Mouse (Mus musculus): ENCODE results near the gene 1700067K01Rik. TPM values are rescaled to one million over a fixed set of nuclear protein-coding genes. Genes with fewer than 3 reads are reported as not detected.
"Not testable (repeated sequence)": the region's sequence is repeated elsewhere in the genome, so short reads cannot be mapped to it uniquely, and the experiment has no call there.

The 1700067K01Rik gene
- total RNA-seq, 1 experiment from 2014 or later = 0.67 TPM

DNA sequence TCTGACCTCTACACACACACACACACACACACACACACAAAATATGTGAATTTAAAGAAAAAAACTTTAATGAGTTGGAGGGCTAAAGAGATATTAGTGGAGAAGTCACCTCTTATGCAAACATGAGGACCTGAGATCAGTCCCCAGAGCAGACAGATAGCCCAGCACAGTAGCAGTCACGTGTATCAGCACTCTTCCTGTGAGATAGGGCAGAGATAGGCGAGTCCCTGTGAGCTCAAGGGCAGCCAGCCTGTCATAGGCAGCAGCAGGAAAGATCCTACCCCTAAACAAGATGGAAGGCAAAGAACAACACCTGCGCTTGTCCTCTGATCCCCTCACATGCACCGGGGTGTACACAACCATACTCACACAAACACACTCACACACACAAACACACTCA lies 18.9 kb upstream of the 1700067K01Rik start:
- no peak for DNase-seq

DNA sequence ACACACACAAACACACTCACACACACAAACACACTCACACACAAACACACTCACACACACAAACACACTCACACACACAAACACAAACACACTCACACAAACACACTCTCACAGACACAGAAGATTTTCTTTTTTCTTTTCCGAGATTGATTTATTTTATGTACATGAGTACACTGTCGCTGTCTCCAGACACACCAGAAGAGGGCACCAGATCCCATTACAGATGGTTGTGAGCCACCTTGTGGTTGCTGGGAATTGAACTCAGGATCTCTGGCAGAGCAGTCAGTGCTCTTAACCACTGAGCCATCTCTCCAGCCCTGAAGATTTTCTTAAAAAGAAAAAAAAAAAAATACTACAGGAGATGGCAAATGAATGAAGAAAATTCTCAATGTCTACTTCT lies 18.1 kb upstream of the 1700067K01Rik start:
- DNase-seq = not testable (repeated sequence)

DNA sequence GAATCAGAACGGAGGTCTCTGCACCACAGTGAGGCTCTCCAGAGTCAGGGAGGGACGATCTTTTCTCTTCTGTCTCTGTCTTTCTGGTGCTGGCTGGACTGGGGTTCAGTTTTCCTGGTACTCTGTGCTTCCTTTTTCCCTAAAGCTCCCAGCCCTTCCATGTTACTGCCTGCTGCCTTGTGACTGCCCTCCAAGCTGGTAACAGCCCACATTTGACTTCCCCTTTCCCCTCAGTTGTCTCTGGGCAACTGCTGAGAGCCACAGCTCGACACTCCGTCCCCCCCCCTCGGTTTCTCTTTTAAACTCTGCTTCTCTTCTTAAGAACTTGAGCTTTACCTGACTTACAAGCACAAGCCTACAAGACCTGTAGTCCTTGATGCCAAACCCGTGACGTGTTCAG lies 12.1 kb upstream of the 1700067K01Rik start:
- no peak for DNase-seq

DNA sequence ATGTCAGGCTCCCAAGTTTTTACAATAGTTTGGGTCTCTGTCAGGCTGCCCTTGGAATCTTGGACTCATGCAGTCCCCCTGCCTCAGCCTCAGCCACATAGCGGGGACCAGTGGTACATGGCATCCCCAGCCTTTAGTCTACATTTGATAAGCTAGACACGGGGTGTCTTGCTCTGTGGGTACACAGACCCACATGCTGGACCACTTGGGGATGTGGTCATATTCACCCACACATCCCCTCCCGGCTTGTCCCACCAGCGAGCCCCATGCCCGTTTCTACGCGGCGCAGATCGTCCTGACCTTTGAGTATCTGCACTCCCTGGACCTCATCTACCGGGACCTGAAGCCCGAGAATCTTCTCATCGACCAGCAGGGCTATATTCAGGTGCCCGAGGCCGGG lies 11.1 kb upstream of the 1700067K01Rik start:
- no peak for DNase-seq

DNA sequence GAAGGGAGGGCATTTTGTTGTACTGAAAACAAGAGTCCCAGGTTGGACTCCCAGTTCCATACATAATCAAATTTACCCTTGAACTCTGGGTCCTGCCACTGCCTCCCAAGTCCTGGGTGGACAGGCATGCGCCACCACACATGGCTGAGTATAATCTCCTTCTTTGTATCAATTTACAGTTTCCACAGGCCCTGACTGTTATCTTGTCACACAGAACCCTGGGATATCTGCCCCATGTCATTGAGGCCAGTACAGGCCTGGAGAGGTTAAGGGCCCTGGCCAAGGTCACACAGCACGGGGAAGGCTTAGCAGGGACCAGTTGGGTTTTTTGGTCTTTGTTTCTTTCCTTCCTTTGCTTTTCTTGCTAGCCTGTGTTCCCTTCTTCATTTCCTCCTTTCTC lies 8.8 kb upstream of the 1700067K01Rik start:
- no peak for DNase-seq

DNA sequence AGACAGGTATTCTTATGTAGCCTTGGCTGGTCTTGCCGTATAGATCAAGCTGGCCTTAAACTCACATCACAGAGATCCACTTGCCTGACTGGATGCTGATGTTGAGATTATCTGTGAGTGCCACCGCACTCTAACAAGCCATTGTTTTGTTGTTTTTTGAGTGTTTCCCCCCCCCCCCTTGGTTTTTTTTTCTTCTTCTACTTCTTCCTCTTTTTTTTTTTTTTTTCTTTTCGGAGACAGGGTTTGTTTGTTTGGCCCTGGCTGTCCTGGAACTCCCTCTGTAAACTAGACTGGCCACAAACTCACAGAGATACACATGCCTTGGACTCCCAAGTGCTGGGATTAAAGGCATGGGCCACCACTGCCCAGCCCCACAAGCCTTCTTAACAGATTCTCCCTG lies 7.3 kb upstream of the 1700067K01Rik start:
- no peak for DNase-seq

DNA sequence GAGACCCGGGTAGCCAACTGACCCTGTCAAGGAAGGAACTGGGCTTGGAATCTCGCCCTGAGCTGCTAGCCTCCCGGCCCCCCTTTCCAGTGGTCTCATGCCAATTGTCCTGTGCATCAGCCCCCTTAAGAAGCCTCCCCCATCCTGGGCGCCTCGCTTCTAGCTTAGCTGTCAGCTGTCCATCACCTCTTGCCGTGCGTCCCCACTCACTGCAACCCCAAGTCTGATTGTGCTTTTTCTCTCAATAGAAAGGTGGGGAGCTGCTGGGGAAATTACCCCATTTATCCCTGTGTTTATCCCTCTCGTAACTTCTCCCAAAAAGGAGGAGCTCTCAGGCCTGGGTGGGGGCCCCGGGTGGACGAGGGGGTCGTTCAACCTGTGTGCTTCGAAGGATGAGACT lies 5.3 kb upstream of the 1700067K01Rik start:
- DNase-seq = no peak

DNA sequence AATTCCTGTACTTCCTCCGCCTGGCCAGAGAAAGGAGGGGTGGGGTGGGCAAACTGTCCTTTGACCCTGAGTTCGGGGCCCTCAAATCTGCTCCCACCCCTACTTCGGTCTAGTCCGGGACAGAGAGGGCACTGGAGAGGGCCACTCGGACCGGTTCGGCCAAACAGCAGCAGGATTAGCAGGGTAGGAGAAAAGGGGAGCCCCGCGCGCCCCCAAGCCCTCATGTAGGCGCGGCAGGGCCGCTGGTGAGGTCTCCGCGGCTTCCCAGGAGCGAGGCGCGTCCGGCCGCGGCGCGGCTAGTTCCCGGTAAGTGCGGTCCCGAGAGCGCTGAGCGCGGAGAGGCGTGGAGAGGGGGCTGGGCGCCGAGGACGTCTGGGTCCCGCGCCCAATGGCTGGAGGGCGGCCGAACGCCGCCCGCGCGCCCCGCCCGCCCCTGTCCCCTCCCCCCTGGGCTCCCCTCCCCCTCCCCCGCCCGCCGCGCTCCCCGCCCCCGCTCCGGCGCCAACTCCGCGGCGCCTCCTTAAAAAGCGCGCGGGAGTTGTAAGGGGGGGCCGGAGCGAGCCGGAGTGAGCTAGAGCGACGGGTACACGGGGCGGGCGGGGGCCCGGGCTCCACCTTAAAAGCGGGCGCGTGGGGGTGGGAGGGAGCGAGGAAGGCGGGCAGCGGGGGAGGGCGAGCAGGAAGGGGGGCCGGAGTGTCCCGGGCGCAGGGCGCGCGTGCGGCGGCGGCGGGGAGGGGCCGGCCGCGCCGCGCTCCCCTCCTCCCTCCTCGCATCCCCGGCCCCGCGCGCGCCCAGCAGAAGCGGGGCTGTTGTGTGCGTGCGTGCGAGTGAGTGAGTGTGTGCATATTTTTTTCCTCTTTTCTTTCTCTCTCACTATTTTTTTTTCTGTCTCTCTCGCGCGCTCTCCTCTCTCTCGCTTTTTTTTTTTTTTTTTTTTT lies 4.5 kb upstream of the 1700067K01Rik start:
- DNase-seq = peak; percentile 94

DNA sequence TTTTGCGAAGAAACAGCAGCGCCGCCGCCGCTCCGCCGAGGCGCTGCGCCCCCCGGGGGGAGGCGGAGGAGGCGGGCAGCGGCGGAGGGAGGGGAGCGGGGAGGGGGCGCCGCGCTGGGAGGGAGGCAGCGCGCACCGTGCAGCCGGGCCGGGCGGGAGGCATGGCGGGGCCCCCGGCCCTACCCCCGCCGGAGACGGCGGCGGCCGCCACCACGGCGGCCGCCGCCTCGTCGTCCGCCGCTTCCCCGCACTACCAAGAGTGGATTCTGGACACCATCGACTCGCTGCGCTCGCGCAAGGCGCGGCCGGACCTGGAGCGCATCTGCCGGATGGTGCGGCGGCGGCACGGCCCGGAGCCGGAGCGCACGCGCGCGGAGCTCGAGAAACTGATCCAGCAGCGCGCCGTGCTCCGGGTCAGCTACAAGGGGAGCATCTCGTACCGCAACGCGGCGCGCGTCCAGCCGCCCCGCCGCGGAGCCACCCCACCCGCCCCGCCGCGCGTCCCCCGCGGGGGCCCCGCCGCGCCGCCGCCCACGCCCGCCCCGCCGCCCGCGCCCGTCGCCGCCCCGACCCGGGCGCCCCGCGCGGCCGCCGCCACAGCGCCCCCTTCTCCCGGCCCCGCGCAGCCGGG lies 3.7 kb upstream of the 1700067K01Rik start, which contains the start of gene Samd1:
Samd1 (plus strand) TSS at position 162 of the 631 bp plus-strand sequence.
- peak; percentile 43 for DNase-seq

DNA sequence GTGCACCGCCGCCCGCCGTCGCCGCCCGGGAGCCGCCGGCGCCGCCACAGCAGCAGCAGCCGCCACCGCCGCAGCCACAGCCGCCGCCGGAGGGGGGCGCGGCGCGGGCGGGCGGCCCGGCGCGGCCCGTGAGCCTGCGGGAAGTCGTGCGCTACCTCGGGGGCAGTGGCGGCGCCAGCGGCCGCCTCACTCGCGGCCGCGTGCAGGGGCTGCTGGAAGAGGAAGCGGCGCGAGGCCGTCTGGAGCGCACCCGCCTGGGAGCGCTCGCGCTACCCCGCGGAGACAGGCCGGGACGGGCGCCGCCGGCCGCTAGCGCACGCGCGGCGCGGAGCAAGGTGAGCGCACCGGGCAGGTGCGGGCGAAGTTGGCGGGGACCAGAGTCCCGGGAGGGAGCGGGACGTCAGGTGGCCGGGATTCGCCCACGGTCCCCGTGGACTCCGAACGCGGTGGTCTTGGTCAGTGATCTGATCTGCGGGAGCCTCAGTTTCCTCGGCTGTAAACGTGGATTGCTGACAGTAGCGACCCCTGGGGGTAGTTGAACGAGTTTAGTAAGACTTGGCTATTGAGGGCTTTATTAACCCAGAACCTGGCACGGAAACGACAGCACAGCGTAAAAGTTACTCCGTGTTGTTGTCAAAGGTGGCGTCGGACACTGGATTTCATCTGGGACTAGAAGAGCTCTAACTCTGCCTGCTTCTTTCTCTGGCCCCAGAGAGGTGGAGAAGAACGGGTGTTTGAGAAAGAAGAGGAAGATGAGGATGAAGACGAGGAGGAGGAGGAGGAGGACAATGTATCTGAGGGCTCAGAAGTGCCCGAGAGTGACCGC lies 2.9 kb upstream of the 1700067K01Rik start:
- peak; percentile 56 for DNase-seq

DNA sequence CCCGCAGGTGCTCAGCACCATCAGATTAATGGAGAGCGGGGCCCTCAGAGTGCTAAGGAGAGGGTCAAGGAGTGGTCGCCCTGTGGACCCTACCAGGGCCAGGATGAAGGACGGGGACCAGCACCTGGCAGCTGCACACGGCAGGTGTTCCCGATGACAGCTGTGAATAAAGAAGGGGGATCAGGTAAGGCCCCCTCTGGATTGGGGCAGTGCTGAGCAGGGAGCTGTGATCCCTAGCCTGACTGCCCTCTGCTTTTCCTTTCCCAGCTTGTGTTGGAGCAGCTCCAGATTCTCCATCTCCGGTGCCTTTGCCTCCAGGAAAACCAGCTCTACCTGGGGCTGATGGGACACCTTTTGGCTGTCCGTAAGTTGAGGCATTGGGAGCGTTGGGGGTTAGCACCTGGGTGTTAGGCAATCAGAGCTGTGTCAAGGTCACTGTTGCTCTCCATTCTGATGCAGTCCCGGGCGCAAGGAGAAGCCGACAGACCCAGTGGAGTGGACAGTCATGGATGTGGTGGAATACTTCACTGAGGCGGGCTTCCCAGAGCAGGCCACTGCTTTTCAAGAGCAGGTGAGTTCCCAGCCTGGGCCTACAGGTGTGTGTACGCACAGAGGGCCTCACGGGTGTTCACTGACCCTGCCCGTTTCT lies 2.1 kb upstream of the 1700067K01Rik start:
- DNase-seq = no peak

DNA sequence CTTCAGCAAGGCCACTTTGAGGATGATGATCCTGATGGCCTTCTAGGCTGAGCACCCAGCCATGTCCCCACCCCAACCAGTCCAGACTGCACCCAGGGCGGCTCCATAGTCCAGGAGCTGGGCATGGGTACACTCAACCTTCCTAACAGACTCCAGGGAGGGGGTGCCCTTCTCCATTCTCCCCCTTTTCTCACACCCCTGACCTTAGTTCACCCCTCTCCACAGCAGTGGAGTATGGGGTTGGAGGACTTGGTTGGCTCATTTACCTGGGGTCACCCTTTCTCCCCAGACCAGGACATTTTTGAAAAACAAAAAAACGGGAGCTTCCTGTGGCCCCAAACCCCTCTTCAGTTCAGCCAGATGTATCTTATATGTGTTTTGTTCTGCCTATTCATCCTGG lies 1.5 kb upstream of the 1700067K01Rik start:
- no peak for DNase-seq

DNA sequence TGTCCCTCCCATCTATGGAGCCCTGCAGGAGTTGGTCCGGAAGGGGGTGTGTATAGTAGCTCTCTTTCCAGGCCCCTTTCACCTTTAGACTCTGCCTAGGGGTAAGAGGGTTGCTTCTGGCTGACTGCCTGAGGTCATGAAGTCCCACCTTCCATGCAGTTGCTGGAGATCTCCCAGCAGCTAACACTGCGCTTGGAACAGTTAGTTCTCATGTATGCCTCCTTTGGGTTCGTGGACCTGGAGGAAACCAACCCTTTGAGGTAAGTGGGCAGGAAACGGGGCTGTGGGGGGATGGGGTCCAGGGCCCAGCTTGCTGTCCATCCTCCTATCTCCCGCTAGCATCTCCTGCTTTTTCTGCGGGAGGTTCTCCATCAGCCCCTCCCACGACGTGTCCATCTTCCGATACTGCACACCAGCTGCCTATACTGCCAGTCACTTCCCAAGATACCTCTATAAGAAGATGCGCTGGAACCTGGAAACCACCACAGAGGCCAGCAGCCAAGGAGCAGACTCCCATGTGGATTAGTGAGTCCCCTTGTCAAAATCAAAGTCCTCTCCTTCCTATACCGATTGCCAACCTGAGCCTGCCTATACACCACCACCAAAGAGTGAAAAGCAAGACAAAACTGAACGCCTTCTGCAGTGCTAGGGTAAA lies 1.8 kb downstream of the 1700067K01Rik start:
- DNase-seq = no peak

DNA sequence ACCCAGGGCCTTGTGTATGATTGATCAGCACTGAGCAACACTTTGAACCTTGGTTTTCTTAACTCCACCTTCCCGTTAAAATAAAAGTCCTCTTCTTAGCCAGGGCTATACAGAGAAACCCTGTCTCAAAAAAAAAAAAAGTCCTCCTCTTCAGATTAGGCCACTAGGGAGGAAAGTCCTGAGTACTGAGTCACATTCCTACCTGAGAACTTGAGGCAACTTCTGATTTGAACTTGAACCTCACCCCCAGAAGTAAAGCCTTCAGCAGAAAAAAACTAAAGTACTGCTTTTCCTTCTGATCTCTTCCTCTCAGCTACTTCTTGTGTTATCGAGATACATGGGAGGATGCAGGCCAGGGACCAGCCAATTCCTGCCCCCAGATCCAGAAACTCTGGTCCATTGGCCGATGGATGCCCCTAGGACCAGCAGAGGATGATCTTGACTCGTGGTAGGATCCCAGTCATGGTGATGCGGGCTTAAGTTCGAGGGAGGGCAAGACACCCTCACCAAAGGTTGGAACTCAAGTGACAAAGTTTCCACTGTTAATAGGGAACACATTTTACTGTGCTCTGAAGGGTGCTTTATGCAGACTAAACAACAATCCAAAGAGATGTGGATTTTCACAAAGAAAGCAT lies 2.4 kb downstream of the 1700067K01Rik start:
- no peak for DNase-seq

DNA sequence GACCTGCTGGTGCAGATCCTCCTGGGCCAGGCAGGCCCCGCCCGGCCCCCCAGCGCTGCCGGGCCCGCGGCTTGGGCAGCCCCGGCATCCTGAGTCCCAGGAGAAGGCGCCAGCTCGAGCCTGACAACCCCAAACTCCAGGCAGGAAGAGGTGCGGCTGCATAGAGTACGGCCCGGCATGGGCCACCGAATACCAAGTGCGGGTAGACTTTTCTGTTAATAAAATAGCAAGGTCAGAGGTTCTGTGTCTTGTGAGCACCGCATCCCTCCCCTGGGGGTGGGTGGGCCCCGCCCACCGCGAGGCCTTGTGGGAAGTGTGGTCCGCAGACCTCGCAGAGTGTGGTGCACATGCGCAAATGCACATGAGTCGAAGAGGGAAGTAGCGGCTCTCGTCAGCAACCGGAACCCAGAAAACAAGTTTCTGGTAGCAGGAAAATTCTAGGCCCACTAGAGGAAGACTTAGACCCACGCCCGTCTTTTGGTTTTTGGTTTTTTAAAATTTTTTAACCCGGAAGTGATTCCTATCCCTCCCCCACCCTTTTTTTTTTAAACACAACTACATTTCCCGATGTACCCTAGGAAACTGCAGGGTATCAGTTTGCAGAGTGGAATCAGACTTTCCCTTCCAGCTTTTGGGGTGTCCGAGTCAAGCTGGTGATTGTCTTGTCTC lies 3.4 kb downstream of the 1700067K01Rik start:
- DNase-seq = peak; percentile 94

DNA sequence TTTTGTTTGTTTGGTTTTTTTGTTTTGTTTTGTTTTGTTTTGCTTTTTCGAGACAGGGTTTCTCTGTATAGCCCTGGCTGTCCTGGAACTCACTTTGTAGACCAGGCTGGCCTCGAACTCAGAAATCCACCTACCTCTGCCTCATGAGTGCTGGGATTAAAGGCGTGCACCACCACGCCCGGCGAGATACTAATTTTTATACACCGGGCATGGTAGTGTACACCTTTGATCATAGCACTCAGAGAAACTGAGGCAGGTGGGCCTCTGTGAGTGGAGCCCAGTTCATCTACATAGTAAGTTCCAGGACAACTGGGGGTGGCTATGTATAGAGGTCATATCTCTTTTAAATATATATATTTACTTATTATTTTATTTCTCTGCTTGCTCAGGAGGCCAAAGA lies 4.2 kb downstream of the 1700067K01Rik start:
- DNase-seq = not testable (repeated sequence)

DNA sequence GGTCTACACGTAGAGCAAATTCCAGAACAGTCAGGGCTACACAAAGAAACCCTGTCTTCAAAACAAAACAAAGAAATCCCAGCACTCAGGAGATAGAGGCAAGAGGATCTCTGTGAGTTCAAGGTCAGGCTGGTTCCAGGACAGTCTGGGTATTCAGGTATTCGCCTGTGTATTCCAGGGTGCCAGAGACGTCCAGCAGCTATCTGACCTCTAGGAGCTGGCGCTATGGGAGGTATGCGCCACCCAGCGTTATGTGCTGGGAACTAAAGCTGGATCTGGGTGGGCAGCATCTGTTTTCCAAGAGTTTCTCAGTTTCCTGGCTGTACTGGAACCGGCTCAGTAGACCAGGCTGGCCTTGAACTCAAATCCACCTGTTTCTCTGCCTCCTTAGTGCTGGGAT lies 7.1 kb downstream of the 1700067K01Rik start:
- DNase-seq = no peak

DNA sequence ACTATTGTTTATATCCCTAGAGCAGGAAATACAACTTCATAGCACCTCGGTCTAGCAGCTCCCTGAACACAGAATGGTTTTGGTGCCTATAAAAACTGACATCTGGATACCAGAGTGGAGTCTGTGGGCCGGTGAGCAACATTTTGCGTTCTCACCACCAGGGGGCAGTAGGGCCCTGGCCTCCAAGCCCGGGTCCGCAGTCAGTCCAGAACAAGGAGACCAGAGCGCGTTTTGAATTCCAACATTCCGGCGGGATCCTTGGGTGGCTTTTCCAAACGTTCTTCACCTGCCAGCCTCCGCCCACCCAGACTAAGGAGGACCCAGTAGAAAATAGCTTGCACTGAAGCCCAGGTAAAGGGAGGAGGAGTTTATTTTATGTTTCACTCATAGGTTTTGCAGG lies 8.6 kb downstream of the 1700067K01Rik start:
- peak; percentile 89 for DNase-seq

DNA sequence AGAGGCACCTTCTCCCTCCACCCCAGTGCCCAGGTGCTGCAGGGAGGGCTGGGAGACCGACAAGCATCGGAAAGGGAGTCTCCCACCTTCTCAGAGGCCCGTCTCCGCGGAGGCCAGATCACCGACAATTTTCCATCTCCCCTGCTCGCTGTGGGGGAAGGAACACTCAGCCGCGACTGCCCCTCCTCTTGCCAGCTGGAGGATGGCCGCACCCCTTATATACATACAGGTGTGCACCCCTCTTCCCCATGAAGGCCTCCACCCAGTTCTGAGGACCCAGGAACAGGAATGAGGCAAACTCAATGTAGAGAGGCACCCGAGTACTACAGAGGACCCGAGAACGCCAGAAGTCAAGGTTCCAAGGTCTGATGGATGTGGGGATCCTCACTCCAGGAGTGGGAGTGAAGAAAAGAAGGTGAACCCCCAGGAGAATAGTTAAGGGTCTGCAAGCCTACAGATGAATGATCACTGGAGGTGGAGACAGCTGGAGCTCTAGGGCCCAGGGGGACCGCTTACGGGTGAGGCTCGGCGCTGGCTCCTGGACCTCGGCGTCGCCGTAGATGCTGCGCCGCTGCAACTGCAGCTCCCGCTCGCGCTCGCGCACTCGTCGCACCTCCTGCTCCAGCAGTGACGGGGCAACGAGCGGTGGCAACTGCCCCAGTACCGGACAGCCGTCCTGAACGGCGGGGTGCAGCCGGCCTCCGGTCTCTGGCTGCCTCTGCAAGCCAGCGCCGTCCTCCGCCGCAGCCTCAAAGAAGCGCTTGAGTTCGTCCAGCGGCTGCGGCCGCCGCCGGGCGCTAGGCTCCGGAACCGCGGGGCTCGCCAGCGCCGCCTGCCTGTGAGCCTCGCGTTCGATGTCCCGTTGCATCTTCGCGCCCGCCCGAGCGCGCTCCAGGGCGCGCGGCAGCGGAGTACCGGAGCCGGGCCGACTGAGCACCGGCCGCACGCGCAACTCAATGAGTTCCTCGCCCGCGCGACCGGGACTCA lies 9.6 kb downstream of the 1700067K01Rik start:
- peak; percentile 84 for DNase-seq

Data from adrenal gland, postnatal 25 days (tissue).